Mouse (Mus musculus) cerebellum, postnatal 14 days (tissue): ENCODE measurements around the gene Platr25.
"Not testable (repeated sequence)": the region's sequence is repeated elsewhere in the genome, so short reads cannot be mapped to it uniquely, and the experiment has no call there.

ENCODE experiments used
- DNase-seq, 2 experiments: peaks; one replicate each; pipeline ENCODE4 v3.0.0; 2021; ENCODE audit warnings: mixed read lengths in 2 of 2

Platr25 gene

DNA sequence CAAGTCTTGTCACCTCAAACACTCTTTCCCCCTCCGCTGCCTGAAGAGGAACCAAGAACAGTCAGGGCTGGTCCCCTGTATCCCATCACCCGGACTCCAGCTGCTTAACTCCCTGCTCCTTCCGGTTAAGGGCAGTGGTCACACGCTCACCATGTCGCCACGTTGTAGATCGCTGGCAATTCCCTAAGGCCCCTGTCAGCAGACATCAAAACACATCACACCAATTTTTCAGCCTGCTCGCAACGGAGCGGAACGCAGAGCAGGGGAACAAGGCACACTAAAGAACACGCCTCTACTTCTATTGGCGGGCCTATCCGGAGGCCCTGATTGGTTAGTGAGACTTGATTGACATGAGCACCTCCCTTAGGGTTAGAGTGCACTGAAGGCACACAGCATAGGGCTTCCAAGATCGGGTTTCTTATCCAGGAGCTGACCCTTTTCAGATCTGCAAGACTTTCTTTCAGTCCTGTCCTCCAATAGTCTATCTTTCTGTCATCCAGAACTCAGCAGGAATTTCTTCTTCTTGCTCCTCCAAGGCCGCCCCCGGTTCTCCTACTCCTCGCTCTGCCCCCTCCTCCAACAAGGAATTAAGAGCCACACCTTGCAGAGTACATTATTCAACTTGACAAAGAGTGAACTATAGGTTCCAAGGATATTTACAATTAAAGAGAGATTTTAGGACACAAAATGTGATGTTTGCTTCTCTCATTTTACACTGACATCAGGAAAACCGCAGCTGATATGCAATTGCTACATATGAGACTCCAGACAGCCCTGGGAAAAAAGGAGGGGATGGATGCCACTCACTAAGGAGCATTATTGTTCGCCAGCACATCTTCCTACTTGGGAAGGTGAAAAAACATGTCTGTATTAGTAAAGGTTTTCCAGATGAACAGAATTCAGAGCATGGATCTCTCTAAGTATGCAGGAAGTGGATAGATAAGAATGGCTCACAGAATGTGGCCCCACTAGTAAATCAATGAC lies at the start of gene Platr25:
TSS of gene Platr25 (minus strand) at position 278 of the 984 bp plus-strand sequence.
- peak; percentile 48 to 55 for DNase-seq

DNA sequence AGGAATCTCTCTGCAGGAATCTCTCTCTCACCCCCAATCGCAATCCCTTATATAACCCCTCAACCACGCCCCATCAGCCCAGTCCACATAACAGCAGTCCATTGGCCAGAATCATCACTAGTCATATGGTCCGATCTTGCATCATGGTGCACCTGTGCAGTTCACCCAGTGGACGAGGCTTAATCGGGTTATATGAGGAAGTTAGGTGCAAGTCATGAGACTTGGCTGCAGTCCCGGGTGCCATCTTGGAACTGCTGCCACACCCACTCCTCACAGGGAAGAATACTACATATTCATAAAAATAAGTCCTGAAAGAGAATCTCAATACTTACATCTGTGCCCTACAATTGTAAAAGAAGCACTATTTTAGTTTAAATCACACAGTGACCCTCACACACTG lies 47.5 kb upstream of the Platr25 start:
- not testable (repeated sequence) for DNase-seq

DNA sequence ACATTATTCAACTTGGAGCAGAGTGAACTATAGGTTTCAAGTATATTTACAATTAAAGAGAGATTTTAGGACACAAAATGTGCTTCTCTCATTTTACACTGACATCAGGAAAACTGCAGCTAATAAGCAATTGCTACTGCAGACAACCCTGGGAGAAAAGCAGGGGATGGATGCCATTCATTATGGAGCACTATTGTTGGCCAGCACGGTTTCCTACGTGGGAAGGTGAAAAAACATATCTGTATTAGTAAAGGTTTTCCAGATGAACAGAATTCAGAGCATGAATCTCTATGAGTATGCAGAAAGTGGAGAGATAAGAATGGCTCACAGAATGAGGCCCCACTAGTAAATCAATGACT lies 25.6 kb upstream of the Platr25 start:
- DNase-seq: not testable (repeated sequence)

DNA sequence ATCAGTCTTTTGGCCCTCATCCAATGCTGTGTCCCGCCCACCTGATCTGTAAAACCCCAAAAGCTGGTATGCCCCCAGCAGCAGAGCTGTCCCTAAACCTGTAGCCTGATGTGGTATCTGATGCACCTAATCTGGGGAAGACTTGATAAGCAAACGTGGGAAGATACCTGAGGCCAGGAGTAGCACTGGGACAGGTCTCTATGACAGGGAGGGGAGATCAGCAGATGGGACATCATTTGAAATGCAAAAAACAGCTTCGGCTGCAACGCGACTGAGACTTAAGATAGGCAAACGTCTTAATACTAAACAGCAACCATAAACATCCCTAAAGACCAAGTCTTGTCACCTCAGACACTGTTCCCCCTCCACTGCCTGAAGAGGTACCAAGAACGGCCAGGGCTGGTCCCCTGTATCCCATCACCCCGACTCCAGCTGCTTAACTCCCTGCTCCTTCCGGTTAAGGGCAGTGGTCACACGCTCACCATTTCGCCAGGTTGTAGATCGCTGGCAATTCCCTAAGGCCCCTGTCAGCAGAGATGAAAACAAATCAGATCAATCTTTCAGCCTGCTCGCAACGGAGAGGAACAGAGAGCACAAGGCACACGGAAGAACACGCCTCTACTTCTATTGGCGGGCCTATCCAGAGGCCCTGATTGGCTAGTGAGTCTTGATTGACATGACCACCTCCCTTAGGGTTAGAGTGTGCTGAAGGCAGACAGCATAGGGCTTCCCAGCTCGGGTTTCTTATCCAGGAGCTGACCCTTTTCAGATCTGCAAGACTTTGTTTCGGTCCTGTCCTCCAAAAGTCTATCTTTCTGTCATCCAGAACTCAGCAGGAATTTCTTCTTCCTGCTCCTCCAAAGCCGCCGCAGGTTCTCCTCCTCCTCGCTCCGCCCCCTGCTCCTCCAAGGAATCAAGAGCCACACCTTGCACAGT lies 25.0 kb upstream of the Platr25 start, which contains the start of gene Gm5141:
TSS of gene Gm5141 (minus strand) at position 610 of the 936 bp plus-strand sequence.
- peak; percentile 40 to 65 for DNase-seq

DNA sequence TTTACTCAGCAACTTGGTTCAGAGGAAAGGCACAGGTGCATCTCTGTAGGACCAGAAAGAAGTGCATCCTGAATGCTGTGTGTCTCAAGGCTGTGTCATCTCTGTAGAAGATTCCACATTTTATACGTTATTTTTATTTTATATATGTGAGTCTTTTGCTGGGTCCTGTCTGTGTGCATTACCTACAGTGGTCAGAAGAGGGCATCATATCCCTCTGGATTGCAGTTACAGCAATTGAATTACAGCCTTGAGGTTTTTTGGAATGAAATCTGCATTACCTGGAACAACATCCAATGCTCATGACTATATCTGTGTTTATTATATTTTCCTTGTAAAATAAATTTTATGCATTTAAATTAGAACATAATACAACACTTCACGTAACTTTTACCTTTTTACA lies 3.3 kb upstream of the Platr25 start:
- DNase-seq: peak; percentile 46 to 51

DNA sequence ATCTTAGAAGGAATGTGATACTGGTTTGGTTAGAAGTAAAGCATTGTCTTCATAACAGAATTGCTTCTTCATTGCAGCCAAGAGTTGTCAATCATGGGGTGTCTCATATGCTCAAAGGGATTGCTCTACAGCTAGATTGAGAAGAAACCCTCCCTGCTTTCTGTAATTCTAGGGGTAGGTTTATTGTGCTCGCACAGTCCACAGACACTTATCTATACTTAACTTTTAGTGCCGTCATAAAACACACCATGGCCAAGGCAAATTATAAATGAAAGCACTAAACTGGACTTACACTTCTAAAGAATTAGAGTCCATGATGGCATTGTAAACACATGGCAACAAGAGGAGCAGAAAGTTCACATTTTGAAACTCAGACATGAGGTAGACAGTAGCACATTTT lies 27.2 kb downstream of the Platr25 start:
- DNase-seq: no peak

DNA sequence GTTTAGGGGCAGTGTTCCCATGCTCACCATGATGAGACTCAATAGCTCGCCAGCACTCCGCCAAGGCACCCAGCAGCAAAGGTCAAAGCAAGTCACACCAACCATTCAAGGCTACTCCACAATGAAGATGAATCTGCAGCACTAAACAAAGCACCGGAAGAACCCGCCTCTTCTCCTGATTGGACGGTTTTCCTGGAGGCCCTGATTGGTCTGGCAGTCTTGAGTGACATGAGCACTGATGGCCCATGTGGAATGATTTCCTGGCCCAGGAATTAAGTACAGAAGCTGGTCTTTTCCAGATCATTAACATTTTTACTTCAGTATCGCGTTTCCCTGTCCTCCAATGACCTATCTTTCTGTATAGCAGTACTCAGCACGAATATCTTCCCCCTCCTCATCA lies 47.9 kb downstream of the Platr25 start:
- DNase-seq: not testable (repeated sequence)

DNA sequence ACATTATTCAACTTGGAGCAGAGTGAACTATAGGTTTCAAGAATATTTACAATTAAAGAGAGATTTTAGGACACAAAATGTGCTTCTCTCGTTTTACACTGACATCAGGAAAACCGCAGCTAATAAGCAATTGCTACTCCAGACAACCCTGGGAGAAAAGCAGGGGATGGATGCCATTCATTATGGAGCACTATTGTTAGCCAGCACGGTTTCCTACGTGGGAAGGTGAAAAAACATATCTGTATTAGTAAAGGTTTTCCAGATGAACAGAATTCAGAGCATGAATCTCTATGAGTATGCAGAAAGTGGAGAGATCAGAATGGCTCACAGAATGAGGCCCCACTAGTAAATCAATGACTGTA lies 75.2 kb downstream of the Platr25 start:
- DNase-seq: not testable (repeated sequence)

DNA sequence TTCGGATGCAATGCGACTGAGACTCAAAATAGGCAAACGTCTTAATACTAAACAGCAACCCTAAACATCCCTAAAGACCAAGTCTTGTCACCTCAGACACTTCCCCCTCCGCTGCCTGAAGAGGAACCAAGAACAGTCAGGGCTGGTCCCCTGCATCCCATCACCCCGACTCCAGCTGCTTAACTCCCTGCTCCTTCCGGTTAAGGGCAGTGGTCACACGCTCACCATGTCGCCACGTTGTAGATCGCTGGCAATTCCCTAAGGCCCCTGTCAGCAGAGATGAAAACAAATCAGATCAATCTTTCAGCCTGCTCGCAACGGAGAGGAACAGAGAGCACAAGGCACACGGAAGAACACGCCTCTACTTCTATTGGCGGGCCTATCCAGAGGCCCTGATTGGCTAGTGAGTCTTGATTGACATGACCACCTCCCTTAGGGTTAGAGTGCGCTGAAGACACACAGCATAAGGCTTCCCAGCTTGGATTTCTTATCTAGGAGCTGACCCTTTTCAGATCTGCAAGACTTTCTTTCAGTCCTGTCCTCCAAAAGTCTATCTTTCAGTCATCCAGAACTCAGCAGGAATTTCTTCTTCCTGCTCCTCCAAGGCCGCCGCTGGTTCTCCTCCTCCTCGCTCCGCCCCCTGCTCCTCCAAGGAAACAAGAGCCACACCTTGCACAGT lies 75.8 kb downstream of the Platr25 start:
- peak; percentile 14 to 46 for DNase-seq

DNA sequence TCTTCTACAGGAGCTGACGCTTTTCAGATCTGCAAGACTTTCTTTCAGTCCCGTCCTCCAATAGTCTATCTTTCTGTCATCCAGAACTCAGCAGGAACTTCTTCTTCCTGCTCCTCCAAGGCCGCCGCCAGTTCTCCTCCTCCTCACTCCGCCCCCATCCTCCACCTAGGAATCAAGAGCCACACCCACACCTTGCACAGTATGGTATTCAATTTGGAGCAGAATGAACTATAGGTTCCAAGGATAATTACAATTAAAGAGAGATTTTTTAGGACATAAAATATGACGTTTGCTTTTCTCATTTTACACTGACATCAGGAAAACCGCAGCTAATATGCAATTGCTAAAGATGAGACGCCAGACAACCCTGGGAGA lies 107.2 kb downstream of the Platr25 start:
- no peak for DNase-seq

DNA sequence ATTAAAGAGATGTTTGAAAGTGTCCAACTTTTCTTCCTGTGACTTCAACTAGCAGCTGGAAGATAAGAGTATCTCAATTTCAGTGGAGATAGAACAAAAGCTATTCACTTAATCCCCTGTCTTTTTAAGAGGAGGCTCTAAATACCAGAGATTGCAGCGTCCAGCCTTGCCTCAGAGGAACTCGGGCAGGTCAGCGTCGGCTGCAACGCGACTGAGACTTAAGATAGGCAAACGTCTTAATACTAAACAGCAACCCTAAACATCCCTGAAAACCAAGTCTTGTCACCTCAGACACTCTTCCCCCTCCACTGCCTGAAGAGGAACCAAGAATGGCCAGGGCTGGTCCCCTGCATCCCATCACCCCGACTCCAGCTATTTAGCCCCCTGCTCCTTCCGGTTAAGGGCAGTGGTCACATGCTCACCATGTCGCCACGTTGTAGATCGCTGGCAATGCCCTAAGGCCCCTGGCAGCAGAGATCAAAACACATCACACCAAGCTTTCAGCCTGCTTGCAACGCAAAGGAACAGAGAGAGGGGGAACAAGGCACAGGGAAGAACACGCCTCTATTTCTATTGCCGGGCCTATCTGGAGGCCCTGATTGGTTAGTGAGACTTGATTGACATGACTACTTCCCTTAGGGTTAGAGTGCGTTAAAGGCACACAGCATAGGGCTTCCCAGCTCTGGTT lies 107.7 kb downstream of the Platr25 start:
- peak; percentile 64 to 77 for DNase-seq

DNA sequence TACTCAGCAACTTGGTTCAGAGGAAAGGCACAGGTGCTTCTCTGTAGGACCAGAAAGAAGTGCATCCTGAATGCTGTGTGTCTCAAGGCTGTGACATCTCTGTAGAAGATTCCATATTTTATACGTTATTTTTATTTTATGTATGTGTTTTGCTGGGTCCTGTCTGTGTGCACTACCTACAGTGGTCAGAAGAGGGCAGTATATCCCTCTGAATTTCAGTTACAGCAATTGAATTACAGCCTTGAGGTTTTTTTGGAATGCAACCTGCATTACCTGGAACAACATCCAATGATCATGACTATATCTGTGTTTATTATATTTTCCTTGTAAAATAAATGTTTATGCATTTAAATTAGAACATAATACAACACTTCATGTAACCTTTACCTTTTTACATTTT lies 133.4 kb downstream of the Platr25 start:
- DNase-seq: peak; percentile 52 to 68

DNA sequence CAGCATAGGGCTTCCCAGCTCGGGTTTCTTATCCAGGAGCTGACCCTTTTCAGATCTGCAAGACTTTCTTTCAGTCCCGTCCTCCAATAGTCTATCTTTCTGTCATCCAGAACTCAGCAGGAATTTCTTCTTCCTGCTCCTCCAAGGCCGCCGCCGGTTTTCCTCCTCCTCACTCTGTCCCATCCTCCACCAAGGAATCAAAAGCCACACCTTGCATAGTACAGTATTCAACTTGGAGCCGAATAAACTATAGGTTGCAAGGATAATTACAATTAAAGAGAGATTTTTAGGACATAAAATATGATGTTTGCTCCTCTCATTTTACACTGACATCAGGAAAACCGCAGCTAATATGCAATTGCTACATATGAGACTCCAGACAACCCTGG lies 136.2 kb downstream of the Platr25 start:
- not testable (repeated sequence) for DNase-seq

DNA sequence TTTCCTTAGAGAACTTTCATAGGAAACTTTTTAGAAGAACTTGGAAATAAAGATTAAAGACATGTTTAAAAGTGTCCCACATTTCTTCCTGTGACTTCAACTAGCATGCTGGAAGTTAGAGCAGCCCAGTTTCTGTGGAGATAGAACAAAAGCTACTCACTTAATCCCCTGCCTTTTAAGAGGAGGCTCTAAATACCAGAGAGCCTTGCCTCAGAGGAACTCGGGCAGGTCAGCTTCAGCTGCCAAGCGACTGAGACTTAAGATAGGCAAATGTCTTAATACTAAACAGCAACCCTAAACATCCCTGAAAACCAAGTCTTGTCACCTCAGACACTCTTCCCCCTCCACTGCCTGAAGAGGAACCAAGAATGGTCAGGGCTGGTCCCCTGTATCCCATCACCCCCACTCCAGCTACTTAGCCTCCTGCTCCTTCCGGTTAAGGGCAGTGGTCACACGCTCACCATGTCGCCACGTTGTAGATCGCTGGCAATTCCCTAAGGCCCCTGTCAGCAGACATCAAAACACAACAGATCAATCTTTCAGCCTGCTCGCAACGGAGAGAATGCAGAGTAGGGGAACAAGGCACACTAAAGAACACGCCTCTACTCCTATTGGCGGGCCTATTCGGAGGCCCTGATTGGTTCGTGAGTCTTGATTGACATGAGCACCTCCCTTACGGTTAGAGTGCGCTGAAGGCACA lies 136.8 kb downstream of the Platr25 start, which contains the start of gene 6720489N17Rik:
TSS of gene 6720489N17Rik (minus strand) at position 606 of the 700 bp plus-strand sequence.
- DNase-seq: peak; percentile 74 to 79
